Mouse (Mus musculus): ENCODE data around the gene Sec24c.

The Sec24c gene

DNA sequence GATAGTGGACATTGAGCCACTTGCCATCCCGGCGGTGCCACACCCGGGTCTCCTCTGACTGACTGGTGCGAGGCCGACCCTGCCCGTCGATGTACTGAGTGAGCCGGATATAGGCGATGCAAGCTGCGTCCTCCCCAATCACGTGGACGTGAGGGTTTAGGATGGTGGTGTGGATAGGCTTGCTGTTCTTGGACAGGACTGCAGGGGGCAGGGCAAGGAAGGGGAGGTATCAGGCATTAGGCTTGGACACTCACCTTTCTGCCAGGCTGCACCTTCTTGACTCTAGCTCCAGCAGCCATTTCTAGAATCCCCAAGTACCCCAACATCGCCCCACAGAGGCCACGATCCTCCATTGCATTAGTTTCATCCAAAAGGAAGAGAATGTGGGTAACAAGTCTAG, 63.2 kb downstream of the Sec24c start:
- DNase-seq: peak; percentile 41

DNA sequence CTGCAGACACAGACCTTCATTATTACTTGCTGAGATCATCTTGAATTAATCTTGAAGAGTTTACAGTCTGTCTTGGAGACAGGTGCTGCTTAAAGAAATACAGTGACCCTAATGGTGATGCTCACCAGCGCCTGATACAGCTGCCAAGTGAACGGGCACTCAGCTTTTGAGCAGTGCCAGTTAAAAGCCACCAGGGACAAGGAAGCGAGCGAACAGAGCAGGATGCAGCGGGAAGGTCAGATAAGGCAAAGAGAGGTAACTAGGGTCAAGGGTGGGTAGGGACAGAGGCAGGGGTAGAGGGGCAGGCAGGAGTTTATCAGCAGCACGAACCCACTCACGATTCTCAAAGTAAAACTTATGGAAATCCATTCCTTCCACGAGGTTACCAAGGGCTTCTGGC, 64.4 kb downstream of the Sec24c start:
- DNase-seq: no peak

- no peak for DNase-seq
These were observed 67.2 kb downstream of the Sec24c start for GRCm38 (mm10) chr14:20741301-20741700.

GRCm38 (mm10) chr14:20743614-20744013, 69.5 kb downstream of the Sec24c start:
- no peak for DNase-seq

Data from right cerebral cortex, postnatal 25 days (tissue).